Mouse (Mus musculus): ENCODE data around the gene Ndfip2. TPM values are rescaled to one million over a fixed set of nuclear protein-coding genes. Genes with fewer than 3 reads are reported as not detected.

Ndfip2 gene
- polyA plus RNA-seq, 1 experiment: 21.6 TPM

GRCm38 (mm10) chr14:105262923-105263322 is 4.5 kb downstream of the Ndfip2 start:
- peaks cover 89% of the 10 kb centered on the region for H3K79me2 ChIP-seq (ENCODE audit: control insufficient read depth, insufficient read depth)
- no peak overlapping the region for H3ac ChIP-seq (ENCODE audit: control insufficient read depth, insufficient read length, low read depth)
- TF ChIP-seq MYOD1 (IDR thresholded peaks at IDR 0.05; ENCODE audit: control insufficient read depth, insufficient read length, low read depth): no peak
- no peak for TF ChIP-seq MAX (IDR thresholded peaks at IDR 0.05)
- TF ChIP-seq CEBPB (IDR thresholded peaks at IDR 0.05; ENCODE audit: low read depth): no peak
- no peak for TF ChIP-seq USF1 (IDR thresholded peaks at IDR 0.05; ENCODE audit: low read depth)
- no peak for TF ChIP-seq CTCF (IDR thresholded peaks at IDR 0.05; ENCODE audit: control insufficient read depth, insufficient read depth, insufficient read length)
- TF ChIP-seq MYOG (IDR thresholded peaks at IDR 0.05; ENCODE audit: control insufficient read depth, extremely low read depth, insufficient read length): no peak
- TF ChIP-seq FOSL1 (IDR thresholded peaks at IDR 0.05; ENCODE audit: insufficient read depth, low read length, poor library complexity, severe bottlenecking): no peak
- H3K4me3 ChIP-seq (ENCODE audit: insufficient read depth, poor library complexity, severe bottlenecking): no peak overlapping the region
- no peaks in the 10 kb centered on the region for H3K36me3 ChIP-seq (ENCODE audit: control insufficient read depth, insufficient read depth)
- H3K79me3 ChIP-seq (ENCODE audit: low read depth): peaks cover 52% of the 10 kb centered on the region
- no peaks in the 10 kb centered on the region for H3K27me3 ChIP-seq (ENCODE audit: control insufficient read depth, insufficient read depth, insufficient read length)

DNA sequence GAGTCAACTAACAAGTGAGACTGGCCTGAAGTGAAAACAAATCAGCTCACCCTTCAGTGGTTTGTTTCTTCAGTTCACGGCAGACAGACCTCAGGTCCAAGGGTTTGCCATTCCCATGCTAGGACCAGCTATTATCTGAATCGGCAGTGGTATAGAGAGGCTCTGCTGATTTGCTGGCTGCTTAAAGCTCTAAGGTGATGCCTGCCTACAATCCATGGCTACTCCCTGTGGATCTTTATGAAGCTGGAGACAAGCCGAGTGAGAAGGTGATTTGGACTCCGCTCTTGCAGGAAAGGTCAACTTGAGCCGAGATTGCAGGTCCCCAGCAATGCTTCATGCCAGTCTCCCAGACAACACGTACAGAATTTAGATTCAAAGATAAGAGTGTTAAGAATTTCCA is 8.7 kb downstream of the Ndfip2 start:
- no peaks in the 10 kb centered on the region for H3K27me3 ChIP-seq (ENCODE audit: control insufficient read depth, insufficient read depth, insufficient read length)
- H3K79me2 ChIP-seq (ENCODE audit: control insufficient read depth, insufficient read depth): peaks cover 92% of the 10 kb centered on the region
- H3ac ChIP-seq (ENCODE audit: control insufficient read depth, insufficient read length, low read depth): no peak overlapping the region
- no peak overlapping the region for H3K4me3 ChIP-seq (ENCODE audit: insufficient read depth, poor library complexity, severe bottlenecking)
- H3K36me3 ChIP-seq (ENCODE audit: control insufficient read depth, insufficient read depth): no peaks in the 10 kb centered on the region
- TF ChIP-seq MAX (IDR thresholded peaks at IDR 0.05): no peak
- TF ChIP-seq FOSL1 (IDR thresholded peaks at IDR 0.05; ENCODE audit: insufficient read depth, low read length, poor library complexity, severe bottlenecking): no peak
- peaks cover 43% of the 10 kb centered on the region for H3K79me3 ChIP-seq (ENCODE audit: low read depth)

- TF ChIP-seq MYOD1 (IDR thresholded peaks at IDR 0.05; ENCODE audit: control insufficient read depth, insufficient read length, low read depth) (no peak), CTCF (IDR thresholded peaks at IDR 0.05; ENCODE audit: control insufficient read depth, insufficient read depth, insufficient read length) (no peak), FOSL1 (IDR thresholded peaks at IDR 0.05; ENCODE audit: insufficient read depth, low read length, poor library complexity, severe bottlenecking) (no peak), USF1 (IDR thresholded peaks at IDR 0.05; ENCODE audit: low read depth) (no peak), MAX (IDR thresholded peaks at IDR 0.05) (no peak), CEBPB (IDR thresholded peaks at IDR 0.05; ENCODE audit: low read depth) (no peak), MYOG (IDR thresholded peaks at IDR 0.05; ENCODE audit: control insufficient read depth, extremely low read depth, insufficient read length) (no peak)
- H3K79me2 ChIP-seq (ENCODE audit: control insufficient read depth, insufficient read depth): peaks cover 93% of the 10 kb centered on the region
- H3K4me3 ChIP-seq (ENCODE audit: insufficient read depth, poor library complexity, severe bottlenecking): no peak overlapping the region
- H3ac ChIP-seq (ENCODE audit: control insufficient read depth, insufficient read length, low read depth): no peak overlapping the region
- peaks cover 40% of the 10 kb centered on the region for H3K79me3 ChIP-seq (ENCODE audit: low read depth)
- no peaks in the 10 kb centered on the region for H3K36me3 ChIP-seq (ENCODE audit: control insufficient read depth, insufficient read depth)
- H3K27me3 ChIP-seq (ENCODE audit: control insufficient read depth, insufficient read depth, insufficient read length): no peaks in the 10 kb centered on the region
These were observed 13.7 kb downstream of the Ndfip2 start for GRCm38 (mm10) chr14:105272030-105272429.

DNA sequence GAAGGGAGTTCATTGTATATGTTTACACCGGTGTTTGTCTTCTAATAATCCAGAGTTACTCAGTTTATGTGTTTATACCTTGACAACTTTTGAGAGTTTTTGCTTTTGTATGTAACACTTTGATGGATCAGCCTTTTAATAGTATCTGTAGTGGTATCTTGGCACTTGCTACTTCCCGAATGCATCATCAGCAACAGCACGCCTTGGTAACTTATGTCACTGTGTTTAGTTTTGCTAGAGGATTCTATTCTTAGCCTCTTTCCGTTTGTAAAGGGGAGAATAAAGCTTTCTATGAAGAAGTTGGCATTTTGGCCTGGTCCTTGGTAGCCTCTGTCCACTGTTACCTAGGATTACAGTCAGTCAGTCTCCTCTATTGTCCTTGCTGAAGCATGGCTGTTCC is 14.2 kb downstream of the Ndfip2 start:
- peaks cover 92% of the 10 kb centered on the region for H3K79me2 ChIP-seq (ENCODE audit: control insufficient read depth, insufficient read depth)
- H3K36me3 ChIP-seq (ENCODE audit: control insufficient read depth, insufficient read depth): no peaks in the 10 kb centered on the region
- TF ChIP-seq MYOD1 (IDR thresholded peaks at IDR 0.05; ENCODE audit: control insufficient read depth, insufficient read length, low read depth) (no peak), FOSL1 (IDR thresholded peaks at IDR 0.05; ENCODE audit: insufficient read depth, low read length, poor library complexity, severe bottlenecking) (no peak), CTCF (IDR thresholded peaks at IDR 0.05; ENCODE audit: control insufficient read depth, insufficient read depth, insufficient read length) (no peak), MAX (IDR thresholded peaks at IDR 0.05) (no peak), CEBPB (IDR thresholded peaks at IDR 0.05; ENCODE audit: low read depth) (no peak)
- H3ac ChIP-seq (ENCODE audit: control insufficient read depth, insufficient read length, low read depth): no peak overlapping the region
- peaks cover 39% of the 10 kb centered on the region for H3K79me3 ChIP-seq (ENCODE audit: low read depth)
- H3K4me3 ChIP-seq (ENCODE audit: insufficient read depth, poor library complexity, severe bottlenecking): no peak overlapping the region
- H3K27me3 ChIP-seq (ENCODE audit: control insufficient read depth, insufficient read depth, insufficient read length): no peaks in the 10 kb centered on the region

DNA sequence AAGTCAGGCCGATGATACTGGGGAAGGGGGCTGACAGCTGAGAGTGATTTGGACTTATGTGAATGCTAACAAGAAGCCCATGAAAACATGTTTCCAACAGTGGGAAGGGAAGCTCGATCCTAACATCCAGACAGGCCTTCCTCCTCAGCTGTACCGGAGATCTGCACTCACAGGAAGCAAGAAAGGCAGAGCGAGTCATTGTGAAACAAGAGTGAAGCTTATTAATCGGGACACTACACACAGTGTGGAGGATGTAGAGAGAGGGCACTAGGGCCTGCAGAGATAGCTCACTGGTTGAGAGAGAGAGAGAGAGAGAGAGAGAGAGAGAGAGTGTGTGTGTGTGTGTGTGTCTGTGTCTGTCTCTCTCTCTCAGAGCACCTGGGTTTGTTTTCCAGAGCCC is 16.8 kb downstream of the Ndfip2 start:
- H3ac ChIP-seq (ENCODE audit: control insufficient read depth, insufficient read length, low read depth): no peak overlapping the region
- H3K79me2 ChIP-seq (ENCODE audit: control insufficient read depth, insufficient read depth): peaks cover 81% of the 10 kb centered on the region
- peaks cover 32% of the 10 kb centered on the region for H3K79me3 ChIP-seq (ENCODE audit: low read depth)
- no peak overlapping the region for H3K4me3 ChIP-seq (ENCODE audit: insufficient read depth, poor library complexity, severe bottlenecking)
- no peaks in the 10 kb centered on the region for H3K36me3 ChIP-seq (ENCODE audit: control insufficient read depth, insufficient read depth)
- H3K27me3 ChIP-seq (ENCODE audit: control insufficient read depth, insufficient read depth, insufficient read length): no peaks in the 10 kb centered on the region
- no peak for TF ChIP-seq MYOD1 (IDR thresholded peaks at IDR 0.05; ENCODE audit: control insufficient read depth, insufficient read length, low read depth)
- TF ChIP-seq CTCF (IDR thresholded peaks at IDR 0.05; ENCODE audit: control insufficient read depth, insufficient read depth, insufficient read length): no peak
- no peak for TF ChIP-seq CEBPB (IDR thresholded peaks at IDR 0.05; ENCODE audit: low read depth)
- TF ChIP-seq MAX (IDR thresholded peaks at IDR 0.05): no peak
- no peak for TF ChIP-seq USF1 (IDR thresholded peaks at IDR 0.05; ENCODE audit: low read depth)
- TF ChIP-seq FOSL1 (IDR thresholded peaks at IDR 0.05; ENCODE audit: insufficient read depth, low read length, poor library complexity, severe bottlenecking): no peak
- no peak for TF ChIP-seq MYOG (IDR thresholded peaks at IDR 0.05; ENCODE audit: control insufficient read depth, extremely low read depth, insufficient read length)

- Histone ChIP-seq H3ac (ENCODE audit: control insufficient read depth, insufficient read length, low read depth) (no peak overlapping the region), H3K27me3 (ENCODE audit: control insufficient read depth, insufficient read depth, insufficient read length) (no peaks in the 10 kb centered on the region), H3K36me3 (ENCODE audit: control insufficient read depth, insufficient read depth) (no peaks in the 10 kb centered on the region), H3K4me3 (ENCODE audit: insufficient read depth, poor library complexity, severe bottlenecking) (no peak overlapping the region), H3K79me2 (ENCODE audit: control insufficient read depth, insufficient read depth) (peaks cover 84% of the 10 kb centered on the region), H3K79me3 (ENCODE audit: low read depth) (peaks cover 30% of the 10 kb centered on the region)
- TF ChIP-seq CTCF (IDR thresholded peaks at IDR 0.05; ENCODE audit: control insufficient read depth, insufficient read depth, insufficient read length) (no peak), MYOD1 (IDR thresholded peaks at IDR 0.05; ENCODE audit: control insufficient read depth, insufficient read length, low read depth) (no peak), USF1 (IDR thresholded peaks at IDR 0.05; ENCODE audit: low read depth) (no peak), MYOG (IDR thresholded peaks at IDR 0.05; ENCODE audit: control insufficient read depth, extremely low read depth, insufficient read length) (no peak), FOSL1 (IDR thresholded peaks at IDR 0.05; ENCODE audit: insufficient read depth, low read length, poor library complexity, severe bottlenecking) (no peak), MAX (IDR thresholded peaks at IDR 0.05) (no peak), CEBPB (IDR thresholded peaks at IDR 0.05; ENCODE audit: low read depth) (no peak)
These were observed 18.9 kb downstream of the Ndfip2 start for GRCm38 (mm10) chr14:105277277-105277676.

Measured in C2C12 (cell line).